7 mouse cellular contexts compared by ENCODE assay signal in the genomic region with DNA sequence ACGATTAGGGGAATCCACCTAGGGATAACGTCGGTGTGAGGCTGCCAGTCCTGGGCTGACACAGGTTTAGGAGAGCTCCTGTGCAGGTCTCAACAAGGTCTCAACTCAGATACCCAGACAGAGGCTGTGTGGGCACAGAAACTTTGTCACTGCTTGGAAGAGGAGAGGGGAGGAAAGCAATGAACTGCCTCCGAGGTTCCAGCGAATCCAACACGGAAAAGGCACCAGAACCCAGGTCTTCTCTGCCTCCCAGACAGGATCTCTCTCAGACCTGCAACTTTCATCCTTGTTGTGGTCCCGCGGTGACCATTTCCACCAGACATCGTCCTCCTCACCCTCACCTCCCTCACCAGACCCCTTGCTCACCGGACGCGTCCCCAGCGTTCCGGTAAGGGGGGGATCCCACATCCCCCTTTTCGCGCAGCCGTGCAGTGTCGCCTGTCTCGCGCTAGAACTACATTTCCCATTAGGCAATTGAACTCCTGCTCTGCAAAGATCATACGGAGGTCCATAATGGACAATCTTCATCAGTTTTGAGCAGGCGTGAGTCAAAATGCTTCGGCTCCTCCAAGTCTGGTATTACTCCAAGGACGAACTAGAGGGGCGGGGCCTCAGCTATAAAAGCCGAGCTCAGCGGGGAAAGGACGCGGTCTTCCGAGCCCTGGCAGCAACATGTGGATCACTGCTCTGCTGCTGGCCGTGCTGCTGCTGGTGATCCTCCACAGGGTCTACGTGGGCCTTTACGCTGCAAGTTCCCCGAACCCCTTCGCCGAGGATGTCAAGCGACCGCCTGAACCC. TPM values are rescaled to one million over a fixed set of nuclear protein-coding genes. Genes with fewer than 3 reads are reported as not detected.
DNase-seq lines count a peak whose midpoint lies in the region; ATAC-seq lines count a peak whose summit lies in the region.

A gene (minus strand): TSS at position 458 of the 798 bp plus-strand sequence.
A gene (plus strand): TSS at position 520 of the 798 bp plus-strand sequence.

- peak within 1 kb of the TSS; percentile 70 for H3K9ac ChIP-seq in embryonic facial prominence, embryonic 11.5 days (replicated peaks; ENCODE audit: low read length)
- peak within 1 kb of the TSS; percentile 77 for H3K9ac ChIP-seq in midbrain, embryonic 13.5 days (replicated peaks)

- no peaks in the 10 kb centered on the region for H3K36me3 ChIP-seq in embryonic facial prominence, embryonic 11.5 days (replicated peaks; ENCODE audit: control insufficient read depth, insufficient read depth, low read depth, low read length)
- no peaks in the 10 kb centered on the region for H3K36me3 ChIP-seq in limb, embryonic 10.5 days
- 0 out of 2 replicates have a peak, but pooled peaks cover 3% of the 10 kb centered on the region for H3K36me3 ChIP-seq in midbrain, embryonic 13.5 days

- no peak within 1 kb of the TSS for H3K27ac ChIP-seq in embryonic facial prominence, embryonic 11.5 days (replicated peaks; ENCODE audit: low read depth, low read length)
- H3K27ac ChIP-seq in limb, embryonic 10.5 days = peak within 1 kb of the TSS; percentile 80
- H3K27ac ChIP-seq in midbrain, embryonic 13.5 days = peak within 1 kb of the TSS; percentile 17; the same call in 1 of the 2 replicates

- 1% methylated on average over 38 of the region's 38 CpGs for WGBS in embryonic facial prominence, embryonic 11.5 days
- WGBS in limb, embryonic 10.5 days = 1% methylated on average over 38 of the region's 38 CpGs
- WGBS in midbrain, embryonic 13.5 days = 2% methylated on average over 38 of the region's 38 CpGs

- H3K9me3 ChIP-seq in embryonic facial prominence, embryonic 11.5 days (replicated peaks; ENCODE audit: control insufficient read depth, low read length) = no peaks in the 10 kb centered on the region
- no peaks in the 10 kb centered on the region for H3K9me3 ChIP-seq in limb, embryonic 10.5 days (replicated peaks)
- H3K9me3 ChIP-seq in midbrain, embryonic 13.5 days = no peaks in the 10 kb centered on the region

- H3K4me1 ChIP-seq in embryonic facial prominence, embryonic 11.5 days (ENCODE audit: control insufficient read depth, insufficient read depth, low read length) = no peaks in the 10 kb centered on the region
- H3K4me1 ChIP-seq in limb, embryonic 10.5 days = peaks cover 21% of the 10 kb centered on the region
- peaks cover 20% of the 10 kb centered on the region for H3K4me1 ChIP-seq in midbrain, embryonic 13.5 days (replicated peaks)

- no peaks in the 10 kb centered on the region for H3K27me3 ChIP-seq in embryonic facial prominence, embryonic 11.5 days (ENCODE audit: control insufficient read depth, insufficient read depth, low read length)
- no peaks in the 10 kb centered on the region for H3K27me3 ChIP-seq in limb, embryonic 10.5 days (ENCODE audit: low read depth, poor library complexity, severe bottlenecking)
- no peaks in the 10 kb centered on the region for H3K27me3 ChIP-seq in midbrain, embryonic 13.5 days

- DNase-seq in adrenal gland, postnatal 14 days = peak; percentile 97
- DNase-seq in embryonic facial prominence, embryonic 11.5 days (ENCODE audit: low spot score) = peak; percentile 97
- DNase-seq in kidney, adult 11 months = peak; percentile 96
- DNase-seq in limb, embryonic 10.5 days (ENCODE audit: low spot score) = peak; percentile 90
- DNase-seq in spleen, adult 12 weeks (ENCODE audit: low spot score) = peak; percentile 65

- peak; percentile 88 for ATAC-seq in embryonic facial prominence, embryonic 11.5 days (replicated peaks; ENCODE audit: insufficient number of reproducible peaks, low FRiP score, low TSS enrichment, low read depth)
- peak; percentile 83 for ATAC-seq in granulocyte monocyte progenitor cell, adult 5-6 weeks (replicated peaks; ENCODE audit: poor library complexity, severe bottlenecking)
- peak; percentile 95 for ATAC-seq in midbrain, embryonic 13.5 days

- H3K4me3 ChIP-seq in embryonic facial prominence, embryonic 11.5 days (ENCODE audit: low read depth, low read length) = peak within 1 kb of the TSS; percentile 60
- peak within 1 kb of the TSS; percentile 68 for H3K4me3 ChIP-seq in limb, embryonic 10.5 days
- peak within 1 kb of the TSS; percentile 64 for H3K4me3 ChIP-seq in midbrain, embryonic 13.5 days (replicated peaks)

- H3K4me2 ChIP-seq in embryonic facial prominence, embryonic 11.5 days (ENCODE audit: low read depth, low read length) = peak within 1 kb of the TSS; percentile 75
- peak within 1 kb of the TSS; percentile 67 for H3K4me2 ChIP-seq in midbrain, embryonic 13.5 days (replicated peaks)

RNA-seq across cellular contexts. Expression of the first gene that starts in this region (rescaled TPM):
- total RNA-seq in adrenal gland, postnatal 14 days (2021) = 16.2 and 21.7 TPM in 2 replicates
- 16.4 and 17.2 TPM in 2 replicates for polyA plus RNA-seq in embryonic facial prominence, embryonic 11.5 days (2014; fragmentation: Nextera tagmentation; extraction: Ambion mirVana)
- total RNA-seq in granulocyte monocyte progenitor cell, adult 5-6 weeks (2014; fragmentation: Nextera tagmentation) = 12.6 and 14.0 TPM in 2 replicates
- total RNA-seq in granulocyte monocyte progenitor cell, adult 5-6 weeks (2017) = 7.4 and 16.3 TPM in 2 replicates
- 14.0 and 14.6 TPM in 2 replicates for polyA plus RNA-seq in limb, embryonic 10.5 days (2016; fragmentation: Nextera tagmentation; extraction: Ambion mirVana)
- 15.7 and 16.5 TPM in 2 replicates for polyA plus RNA-seq in midbrain, embryonic 13.5 days (2015; fragmentation: Nextera tagmentation; extraction: Ambion mirVana)

RNA-seq across cellular contexts. Expression of the second gene that starts in this region (rescaled TPM):
- 362 and 390 TPM in 2 replicates for total RNA-seq in adrenal gland, postnatal 14 days (2021)
- polyA plus RNA-seq in embryonic facial prominence, embryonic 11.5 days (2014; fragmentation: Nextera tagmentation; extraction: Ambion mirVana) = 9.5 and 10.1 TPM in 2 replicates
- total RNA-seq in granulocyte monocyte progenitor cell, adult 5-6 weeks (2014; fragmentation: Nextera tagmentation) = 17.7 and 20.8 TPM in 2 replicates
- 28.0 and 32.0 TPM in 2 replicates for total RNA-seq in granulocyte monocyte progenitor cell, adult 5-6 weeks (2017)
- polyA plus RNA-seq in limb, embryonic 10.5 days (2016; fragmentation: Nextera tagmentation; extraction: Ambion mirVana) = 9.9 and 10.1 TPM in 2 replicates
- polyA plus RNA-seq in midbrain, embryonic 13.5 days (2015; fragmentation: Nextera tagmentation; extraction: Ambion mirVana) = 5.0 and 6.2 TPM in 2 replicates

Comparison
In these comparisons a context has a peak if more than half of its experiments do, and no peak if none do; other contexts are left out.
1. RNA of the second gene that starts in this region (total RNA-seq): 362 to 390 TPM in adrenal gland, postnatal 14 days; 17.7 to 32.0 TPM in granulocyte monocyte progenitor cell, adult 5-6 weeks; every median in the first group is over 10 times any median in the second.
2. Peak in every context shown above with its lines, with median percentiles within 50 percentile points of each other: DNase-seq, ATAC-seq and H3K4me3 ChIP-seq.